Mouse (Mus musculus): ENCODE results near the gene Scube3.

The Scube3 gene

DNA sequence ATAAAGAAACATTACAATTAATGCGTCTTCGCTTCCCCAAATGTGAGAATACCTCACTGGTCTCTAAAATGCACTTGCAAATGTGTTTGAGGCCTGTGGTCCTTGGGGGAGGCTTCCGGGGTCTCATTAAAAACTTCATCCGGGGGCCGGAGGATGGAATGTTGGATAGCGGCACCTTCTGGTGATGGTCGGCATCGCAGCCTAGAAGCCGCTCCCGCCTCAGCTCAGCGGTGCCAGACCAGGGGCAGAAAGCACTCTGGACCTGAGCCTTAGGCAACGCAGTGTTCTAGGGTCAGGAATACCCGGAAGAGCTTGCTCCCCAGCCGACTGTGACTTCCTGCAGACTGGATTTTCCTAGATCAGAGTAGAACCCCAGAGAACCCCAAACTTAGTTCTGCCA lies 8.7 kb upstream of the Scube3 start:
- DNase-seq (ENCODE audit: low spot score in 2 of 2) = peak; percentile 43 to 65

DNA sequence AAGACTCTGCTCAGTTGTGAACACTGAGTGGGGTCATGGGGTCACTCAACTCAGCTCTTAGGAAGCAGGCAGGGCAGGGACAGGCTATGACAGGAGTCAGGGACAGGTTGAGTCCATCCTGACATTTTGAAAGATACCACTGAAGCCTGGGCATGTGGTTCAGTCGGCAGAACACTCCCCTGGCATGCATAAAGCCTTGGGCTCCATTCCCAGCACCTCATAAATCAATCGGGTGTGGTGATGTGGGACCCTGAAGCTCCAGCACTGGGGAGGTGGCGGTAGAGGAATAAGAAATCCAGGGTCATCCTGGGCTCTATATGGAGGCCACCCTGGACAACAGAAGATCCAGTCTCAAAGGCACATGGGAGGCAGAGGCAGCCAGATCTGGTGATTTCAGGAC lies 6.4 kb upstream of the Scube3 start:
- DNase-seq (ENCODE audit: low spot score in 2 of 2) = no peak

DNA sequence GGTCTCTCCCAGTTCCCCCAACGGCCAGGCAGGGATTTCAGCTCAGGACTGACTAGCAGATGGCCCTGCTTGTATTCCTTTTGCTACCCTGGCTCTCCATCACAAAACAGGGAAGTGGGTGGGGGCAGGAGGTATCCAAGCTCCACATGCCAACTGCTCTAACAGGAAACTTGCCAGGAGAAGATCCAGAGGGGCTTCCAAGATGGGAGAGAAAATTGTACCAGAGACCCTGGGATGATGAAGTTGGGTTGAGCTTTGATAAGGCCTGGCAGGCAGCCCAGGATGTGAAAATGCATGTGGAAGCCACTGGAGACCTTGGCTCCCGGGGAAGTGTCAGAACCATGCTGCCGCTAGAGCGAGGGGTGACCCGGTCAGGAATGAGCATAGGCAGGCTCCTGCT lies 5.7 kb upstream of the Scube3 start:
- DNase-seq (ENCODE audit: low spot score in 2 of 2) = no peak

DNA sequence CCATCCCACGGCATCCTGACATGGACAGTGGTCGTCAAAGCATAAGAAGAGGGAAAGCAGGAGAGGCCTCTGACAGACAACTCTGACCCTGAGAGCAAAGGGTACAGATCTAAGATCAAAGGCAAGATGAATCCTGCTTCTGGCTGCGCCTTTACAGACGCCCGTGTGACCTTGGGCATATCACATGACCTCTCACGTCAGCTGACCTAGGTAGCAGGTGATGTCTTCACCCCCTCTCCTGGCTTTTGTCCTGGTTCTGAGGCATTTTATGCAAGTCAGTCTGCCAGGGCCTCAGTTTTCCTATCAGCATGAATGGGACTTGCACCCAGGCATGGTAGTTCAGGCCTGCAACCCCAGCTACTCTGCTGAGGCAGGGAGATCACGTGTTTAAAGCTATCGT lies 3.9 kb upstream of the Scube3 start:
- DNase-seq (ENCODE audit: low spot score in 2 of 2) = no peak

DNA sequence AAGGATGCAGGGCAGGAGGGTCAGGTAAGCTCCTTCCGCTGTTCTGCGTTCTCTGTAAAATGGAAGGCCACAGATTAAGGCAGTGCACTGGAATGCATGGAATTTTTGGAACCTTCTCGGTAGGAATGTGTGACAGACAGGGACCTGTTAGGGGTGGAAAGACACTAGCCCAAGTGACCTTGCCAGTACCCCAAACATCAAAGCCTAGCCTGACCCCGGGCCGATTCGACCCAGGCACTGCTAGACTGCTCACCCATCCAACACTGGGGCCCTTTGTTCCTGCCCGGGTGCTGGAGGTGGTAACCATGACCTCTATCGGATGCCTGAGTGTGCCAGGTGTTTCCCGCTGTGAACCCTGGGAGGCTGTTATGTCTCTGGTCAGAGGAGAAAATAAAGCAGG lies 3.3 kb upstream of the Scube3 start:
- no peak for DNase-seq (ENCODE audit: low spot score in 2 of 2)

DNA sequence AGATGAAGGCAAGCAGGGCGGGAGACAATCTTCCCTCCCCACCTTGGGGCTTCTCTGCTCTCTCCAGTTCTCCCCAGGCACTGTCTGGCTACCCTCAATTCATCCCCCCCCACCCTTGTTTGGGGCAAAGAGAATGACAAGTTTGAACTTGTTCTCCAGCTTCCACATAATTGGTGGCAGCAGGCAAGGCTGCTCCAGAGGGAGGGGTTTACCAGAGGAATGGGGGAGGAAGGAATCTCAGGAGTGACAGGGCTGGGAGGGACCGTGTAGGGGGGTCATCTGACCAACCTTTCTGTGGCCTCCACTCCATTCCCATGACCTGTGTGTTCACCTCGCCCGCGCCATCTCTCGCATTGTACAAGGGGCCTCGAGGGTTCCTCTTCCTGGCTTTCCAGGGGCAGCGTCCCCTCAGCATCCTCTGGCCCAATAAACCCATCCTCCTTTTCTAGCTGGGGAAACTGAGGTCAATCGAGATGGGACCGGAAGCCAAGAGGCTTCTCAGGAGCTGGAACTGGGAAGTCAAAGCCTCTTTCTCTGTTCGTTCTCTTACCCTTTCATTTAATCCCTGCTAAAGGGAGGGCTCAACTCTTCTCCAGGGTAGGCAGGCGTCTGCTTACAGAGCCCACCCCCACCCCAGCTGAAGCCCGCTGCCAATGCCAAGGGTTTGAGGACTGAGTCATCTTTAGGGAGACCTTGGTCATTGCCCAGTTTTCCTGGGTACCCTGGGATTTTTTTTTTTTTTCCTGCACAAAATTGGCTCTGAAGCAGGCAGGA lies 1.3 kb upstream of the Scube3 start:
- DNase-seq (ENCODE audit: low spot score in 2 of 2) = no peak

DNA sequence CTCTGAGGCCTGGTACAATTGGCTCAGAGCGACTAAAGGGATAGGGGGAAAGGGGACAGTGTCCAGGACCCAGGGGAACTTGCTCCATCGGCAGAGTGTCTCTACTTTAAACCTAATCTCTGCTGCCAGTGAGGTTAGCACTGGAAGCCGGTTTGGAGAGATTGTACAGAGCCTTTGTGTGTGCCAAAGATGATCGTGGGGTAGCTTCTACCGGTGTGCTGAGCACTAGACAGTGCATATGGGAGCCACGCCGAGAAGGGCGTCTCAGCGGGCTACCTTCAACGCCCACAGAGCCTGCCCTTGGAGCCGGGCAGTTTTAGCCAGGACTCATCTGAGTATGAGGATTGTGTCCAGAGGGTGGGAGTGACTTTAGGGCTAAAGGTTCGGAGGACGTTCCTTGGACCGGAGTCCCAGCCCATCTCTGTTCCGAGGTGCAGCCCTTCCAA lies 713 bp upstream of the Scube3 start:
- no peak for DNase-seq (ENCODE audit: low spot score in 2 of 2)

DNA sequence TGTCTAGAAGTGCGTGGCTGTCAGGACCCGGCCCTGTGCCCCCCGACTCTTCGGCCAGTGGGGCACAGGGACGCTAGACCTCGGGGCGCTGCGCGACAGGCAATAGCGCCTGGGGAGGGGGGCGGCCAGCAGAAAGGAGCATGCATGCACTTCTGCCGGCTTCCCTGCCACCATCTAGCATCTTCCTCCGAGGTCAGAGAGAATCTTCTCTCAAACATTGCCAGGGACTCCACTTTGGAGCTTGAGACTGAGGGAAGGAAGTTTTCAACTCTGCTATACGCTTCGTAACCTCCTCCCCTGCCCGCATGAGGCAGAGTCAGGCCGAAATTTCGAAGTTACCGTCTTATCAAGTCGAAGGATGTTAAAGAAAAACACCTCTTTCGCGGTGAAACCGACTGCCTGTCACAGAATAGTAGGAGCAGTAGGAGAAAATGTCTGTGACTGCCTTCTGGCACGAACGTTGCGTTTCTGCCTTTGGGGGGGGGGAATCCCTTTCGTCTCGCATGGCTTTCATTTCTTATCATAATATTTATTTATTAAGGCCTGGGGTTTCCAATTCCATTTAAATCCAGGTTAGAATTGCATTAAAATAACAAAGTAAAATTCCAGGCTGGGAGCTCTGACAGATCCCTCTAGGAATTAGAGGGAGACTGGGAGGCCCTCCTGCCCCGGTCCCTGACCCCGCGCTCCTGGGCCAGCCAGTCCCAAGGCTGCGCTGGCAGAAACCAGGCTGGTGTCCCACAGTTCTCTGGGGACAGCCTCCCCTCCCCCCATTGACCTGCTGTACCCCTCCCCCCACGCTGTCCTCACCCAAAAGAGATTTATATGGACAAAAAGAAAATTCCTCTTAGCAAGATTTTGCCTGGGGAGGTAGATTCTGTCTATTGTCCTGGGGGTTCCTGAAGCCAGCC lies 1.0 kb downstream of the Scube3 start:
- DNase-seq (ENCODE audit: low spot score in 2 of 2) = no peak

DNA sequence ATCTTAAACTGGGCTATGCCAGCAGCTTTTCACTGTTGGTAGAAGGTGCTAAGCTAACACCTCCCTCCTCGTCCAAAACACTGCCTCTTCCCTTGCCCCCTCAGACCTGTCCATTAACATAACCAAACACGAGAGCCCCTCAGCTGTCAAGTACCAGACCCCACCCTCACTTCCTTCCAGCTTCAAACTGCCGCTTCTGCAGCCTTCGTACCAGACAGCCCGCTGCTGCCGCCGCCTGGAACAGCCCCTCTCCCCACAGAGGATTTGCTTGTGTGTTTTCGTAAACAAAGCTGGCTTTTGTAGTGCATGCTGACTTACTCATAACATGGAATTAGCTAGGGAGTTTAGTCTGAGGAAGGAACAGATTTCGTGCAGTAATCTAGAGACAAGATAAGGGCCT lies 1.8 kb downstream of the Scube3 start:
- no peak for DNase-seq (ENCODE audit: low spot score in 2 of 2)

DNA sequence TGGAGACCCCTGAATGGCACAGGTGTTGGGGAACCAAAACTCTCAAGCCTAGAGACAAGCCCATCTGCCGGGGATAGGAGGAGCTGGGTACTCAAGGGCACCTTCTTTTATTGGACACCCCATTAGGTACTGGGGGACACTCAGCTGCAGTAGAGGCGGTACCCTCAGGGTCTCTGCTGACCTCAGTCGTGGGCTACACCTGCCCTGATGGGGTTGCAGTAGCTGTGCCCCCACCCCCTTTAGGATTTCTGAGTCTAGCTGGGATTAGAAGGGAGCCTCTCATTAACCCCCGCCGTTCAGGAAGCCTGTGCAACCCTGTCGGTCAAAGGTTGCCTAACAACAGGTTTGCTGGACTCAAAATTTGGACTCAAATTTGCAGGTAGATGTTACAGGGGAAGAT lies 2.3 kb downstream of the Scube3 start:
- no peak for DNase-seq (ENCODE audit: low spot score in 2 of 2)

DNA sequence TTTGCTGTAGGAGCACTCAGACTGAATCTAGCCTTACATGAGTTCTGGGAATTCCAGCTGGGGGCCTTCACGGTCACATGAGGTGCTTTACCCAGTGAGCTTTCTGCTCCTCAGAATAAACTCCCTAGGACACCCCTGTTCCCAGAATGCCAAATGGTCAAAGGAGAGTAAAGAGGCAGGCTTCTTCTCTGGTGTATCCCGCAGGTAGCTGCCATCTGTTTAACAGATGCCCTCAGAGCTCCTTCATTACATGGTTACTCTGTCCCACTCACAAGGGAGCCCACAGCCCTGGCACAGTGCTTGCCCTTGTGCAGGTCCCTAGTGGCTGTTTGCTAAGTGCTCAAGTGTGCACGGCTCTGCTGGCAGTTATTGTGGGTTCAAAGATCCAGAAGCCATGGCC lies 6.3 kb downstream of the Scube3 start:
- no peak for DNase-seq (ENCODE audit: low spot score in 2 of 2)

DNA sequence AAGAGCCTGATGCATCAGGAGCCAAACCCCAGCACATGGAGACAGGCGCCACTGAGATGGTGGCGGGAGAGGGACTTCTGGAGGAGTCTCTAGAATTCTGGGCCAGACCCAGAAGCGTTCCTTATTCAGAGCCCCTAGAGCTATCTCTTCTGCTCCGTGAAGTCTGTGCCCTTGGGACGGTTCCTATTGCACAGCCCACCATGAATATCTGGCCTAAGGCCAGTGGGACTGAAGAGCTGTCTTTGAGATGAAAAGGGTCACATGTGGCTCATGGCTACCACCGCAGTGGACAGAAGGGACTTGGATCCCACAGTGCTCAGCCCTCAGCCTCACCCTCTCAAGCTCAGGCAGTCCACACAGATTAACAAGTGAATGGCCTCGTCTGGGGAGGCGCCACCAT lies 7.8 kb downstream of the Scube3 start:
- DNase-seq (ENCODE audit: low spot score in 2 of 2) = no peak

DNA sequence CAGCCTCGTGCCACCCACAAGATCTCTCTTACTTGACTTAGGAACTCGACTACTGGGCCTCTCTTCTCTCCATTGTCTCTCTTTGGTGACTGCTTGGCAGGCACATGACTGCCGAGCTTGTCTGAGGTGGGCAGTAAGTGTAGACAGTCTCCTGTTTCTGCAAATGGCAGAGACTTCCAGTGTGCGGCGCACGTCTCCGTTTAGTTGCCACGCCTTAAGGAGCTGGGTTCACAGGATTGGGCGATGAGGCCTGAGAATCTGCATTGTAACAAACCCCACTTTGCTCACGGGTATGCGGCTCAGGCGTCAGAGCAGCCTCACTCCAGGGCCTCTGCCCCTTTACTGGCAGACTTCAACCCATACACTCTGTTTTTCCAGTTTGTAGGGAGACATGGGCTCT lies 8.5 kb downstream of the Scube3 start:
- no peak for DNase-seq (ENCODE audit: low spot score in 2 of 2)

DNA sequence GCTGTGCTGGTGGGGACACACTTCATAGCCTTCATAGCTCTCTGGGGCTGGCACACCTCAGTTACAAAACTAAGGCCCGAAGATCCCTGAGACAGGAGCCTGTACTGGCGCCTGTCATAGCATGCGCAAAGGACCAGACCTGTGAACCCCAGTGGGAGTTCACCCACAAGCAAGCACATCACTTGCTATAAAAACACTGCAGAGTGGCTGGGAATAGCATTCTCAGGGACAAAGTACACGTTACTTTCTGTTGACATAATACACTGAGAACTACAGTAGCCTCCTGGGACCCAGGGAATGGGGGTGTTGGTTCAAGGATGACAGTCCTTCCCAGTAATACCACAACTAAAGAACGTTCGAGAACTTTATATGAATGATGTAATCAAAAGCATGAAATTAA lies 11.2 kb downstream of the Scube3 start:
- no peak for DNase-seq (ENCODE audit: low spot score in 2 of 2)

DNA sequence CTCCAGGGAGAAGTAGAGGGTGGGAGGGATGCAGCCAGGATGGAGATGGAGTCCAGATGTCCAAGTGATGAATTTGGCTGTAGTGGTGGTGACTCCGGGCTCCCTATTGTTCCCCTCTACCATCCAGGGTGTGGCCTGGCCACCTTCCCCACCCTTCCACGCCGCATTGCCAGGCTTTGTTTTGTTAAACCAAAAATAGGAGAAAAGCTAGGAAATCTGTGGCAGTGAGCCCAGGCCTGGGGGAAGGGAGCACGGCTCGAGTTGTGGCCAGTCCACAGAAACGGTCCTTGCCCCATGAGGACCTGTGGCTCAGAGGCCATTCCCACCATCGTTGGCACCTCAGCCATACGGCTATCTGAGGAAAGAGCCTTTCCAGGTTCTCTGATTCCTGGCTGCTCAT lies 13.0 kb downstream of the Scube3 start:
- DNase-seq (ENCODE audit: low spot score in 2 of 2) = no peak

DNA sequence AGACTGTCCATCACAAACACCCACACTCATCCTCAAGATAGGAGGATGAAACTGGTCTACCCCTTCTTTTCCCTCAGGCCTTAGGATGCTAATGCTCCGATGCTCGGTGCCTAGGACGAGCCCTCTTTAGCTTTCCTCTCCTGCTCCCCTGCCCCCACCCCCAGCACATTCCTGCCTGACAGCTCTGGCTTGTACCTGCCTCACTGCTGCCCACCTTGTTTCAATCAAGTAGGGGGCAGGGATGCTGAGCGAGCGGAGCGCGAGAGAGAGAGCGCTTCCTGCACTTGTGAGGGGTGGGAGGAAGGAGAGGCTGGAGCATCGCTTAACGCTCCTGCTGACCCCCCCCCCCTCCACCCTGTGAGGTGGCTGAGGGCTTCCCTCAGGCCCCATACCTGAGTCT lies 18.4 kb downstream of the Scube3 start:
- DNase-seq (ENCODE audit: low spot score in 2 of 2) = no peak

DNA sequence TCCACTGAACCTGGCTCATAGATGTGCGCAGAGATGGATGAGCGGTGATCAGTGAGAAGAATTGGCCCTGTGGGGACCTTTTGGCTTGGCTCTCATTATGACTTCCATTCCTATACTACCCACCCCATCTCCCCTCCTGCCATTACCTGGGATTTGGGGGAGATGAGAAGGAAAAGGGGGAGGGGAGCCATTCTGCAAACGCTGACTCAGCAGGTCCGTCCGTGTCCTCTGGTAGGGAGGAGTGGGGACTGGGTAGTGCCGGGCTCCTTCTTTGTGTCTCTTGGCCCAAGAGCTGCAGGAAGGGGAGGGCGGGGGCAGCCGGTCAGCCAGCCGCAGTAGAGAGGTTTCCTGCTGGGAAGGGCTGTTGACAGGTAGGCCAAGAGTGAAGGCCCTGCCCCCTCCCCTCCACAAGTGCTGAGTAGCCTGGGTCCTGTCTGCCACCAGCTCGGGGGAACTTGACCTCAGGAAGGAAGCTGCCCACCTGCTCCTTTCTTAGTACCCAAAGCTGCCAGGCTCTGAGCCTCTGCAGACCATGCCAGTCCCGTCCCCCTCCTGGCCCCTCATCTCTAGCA lies 19.5 kb downstream of the Scube3 start:
- no peak for DNase-seq (ENCODE audit: low spot score in 2 of 2)

DNA sequence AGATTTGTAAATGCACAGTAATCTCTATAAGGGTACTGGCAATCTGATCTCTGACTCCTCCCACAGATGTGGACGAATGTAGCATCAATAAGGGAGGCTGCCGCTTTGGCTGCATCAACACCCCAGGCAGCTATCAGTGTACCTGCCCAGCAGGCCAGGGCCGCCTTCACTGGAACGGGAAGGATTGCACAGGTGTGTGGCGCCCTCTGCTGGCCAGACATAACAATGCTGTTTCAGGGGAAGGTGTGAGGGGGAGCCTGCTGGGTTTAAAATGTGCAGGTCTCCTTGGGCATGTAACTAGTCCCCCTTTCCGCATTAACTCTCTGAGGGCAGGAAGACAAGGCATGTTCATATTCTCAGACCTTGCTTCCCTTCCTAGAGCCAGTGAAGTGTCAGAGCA lies 21.7 kb downstream of the Scube3 start:
- DNase-seq (ENCODE audit: low spot score in 2 of 2) = peak; percentile 64

DNA sequence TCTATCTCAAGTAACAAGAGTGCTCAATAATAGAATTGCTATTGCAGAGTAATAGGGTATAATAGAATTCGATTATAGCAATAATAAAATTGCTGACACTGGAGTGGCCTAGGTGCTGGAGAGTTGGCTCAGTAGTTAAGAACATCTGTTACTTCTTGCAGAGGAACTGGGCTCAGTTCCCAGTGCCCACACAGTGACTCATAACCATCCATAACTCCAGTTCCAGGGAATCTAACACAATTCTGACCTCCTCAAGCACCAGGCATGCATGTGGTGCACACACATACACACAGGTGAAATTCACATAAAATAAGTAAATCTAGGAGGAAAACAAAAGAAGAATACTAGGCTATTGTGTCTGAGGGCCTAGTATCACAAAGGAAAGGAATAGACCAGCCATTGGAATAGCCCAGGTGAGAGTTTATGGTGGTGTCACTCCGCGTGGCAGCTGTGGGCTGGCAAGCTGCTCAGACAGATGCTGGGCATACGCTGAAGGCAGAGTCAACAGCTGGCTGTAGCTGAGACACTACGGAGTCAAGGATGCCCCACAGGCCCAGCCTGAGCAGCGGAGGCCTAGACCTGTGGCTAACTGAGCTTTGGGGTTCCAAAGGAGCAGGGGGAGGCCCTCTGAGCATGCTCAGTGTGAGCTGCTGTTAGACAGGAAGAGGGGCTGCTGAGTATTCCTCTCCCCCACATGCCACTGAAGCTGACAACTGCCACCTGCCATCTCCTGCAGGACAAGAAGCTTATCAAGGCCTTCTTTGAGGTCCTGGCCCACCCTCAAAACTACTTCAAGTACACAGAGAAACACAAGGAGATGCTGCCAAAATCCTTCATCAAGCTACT lies 28.7 kb downstream of the Scube3 start:
- no peak for DNase-seq (ENCODE audit: low spot score in 2 of 2)

DNA sequence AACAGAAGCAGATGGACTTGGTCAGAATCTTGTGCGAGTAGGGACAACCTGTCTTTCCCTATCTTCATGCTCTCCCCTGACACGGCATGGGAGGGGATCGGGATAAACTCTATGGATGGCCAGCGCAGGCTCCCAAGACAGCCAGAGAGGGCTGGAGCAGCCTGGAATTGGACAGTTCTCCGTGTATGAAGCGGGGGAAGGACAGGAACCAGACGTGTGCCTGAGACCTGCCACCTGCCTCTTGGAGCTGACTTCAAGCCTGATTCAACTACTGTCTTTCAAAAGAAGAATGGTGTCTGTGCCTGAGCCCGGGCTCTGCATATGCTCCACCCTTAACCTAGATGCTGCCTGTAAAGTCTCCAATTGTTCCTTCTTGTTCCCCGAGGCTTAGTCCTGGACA lies 30.7 kb downstream of the Scube3 start:
- DNase-seq (ENCODE audit: low spot score in 2 of 2) = no peak

DNA sequence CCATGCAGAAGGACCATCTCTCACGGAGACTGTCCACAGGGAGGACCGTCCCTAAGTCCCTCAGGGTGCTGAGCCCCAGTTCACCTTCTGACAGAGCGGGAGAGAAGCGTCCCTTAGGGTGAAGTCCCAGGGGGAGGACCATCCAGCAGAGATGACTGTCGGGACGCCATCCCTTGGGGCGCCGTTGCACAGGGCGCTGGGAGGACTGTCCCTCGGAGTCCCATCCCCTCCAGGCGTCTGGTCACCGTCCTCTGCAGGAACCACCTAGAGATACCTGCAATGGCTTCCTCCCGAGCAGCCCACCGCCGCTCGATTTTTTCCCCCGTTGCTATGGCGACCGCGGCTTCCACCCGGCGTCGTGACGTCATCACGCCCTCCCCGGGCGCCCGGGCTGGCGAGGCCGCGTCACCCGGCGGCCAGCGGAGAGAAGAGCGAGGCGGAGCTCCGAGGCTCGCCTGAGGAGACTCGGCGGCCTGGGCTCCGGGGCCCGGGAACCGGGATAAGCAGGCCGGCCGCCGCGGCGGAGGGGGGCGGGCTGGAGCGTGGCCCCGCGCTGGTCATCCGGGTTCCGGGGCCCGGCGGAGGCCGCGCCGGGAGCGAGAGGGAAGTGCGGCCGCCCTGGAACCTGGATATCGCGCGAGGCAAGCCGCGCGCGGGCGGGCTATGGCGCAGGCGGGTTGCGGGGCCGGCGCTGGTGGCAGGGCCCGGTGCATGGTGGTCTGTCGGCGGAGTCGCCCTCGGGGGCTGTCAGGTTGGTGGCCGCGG lies 35.0 kb downstream of the Scube3 start, which contains the start of gene Zfp523:
Gene Zfp523 (plus strand): TSS at position 355 of the 765 bp plus-strand sequence.
- DNase-seq (ENCODE audit: low spot score in 2 of 2) = peak; percentile 75 to 87

Measured in frontal cortex, postnatal 25 days (tissue).